Mouse (Mus musculus): Measurements from ENCODE around the gene 4632433K11Rik. TPM values are rescaled to one million over a fixed set of nuclear protein-coding genes. Genes with fewer than 3 reads are reported as not detected.
A peak's percentile ranks its signal among the peaks of the same experiment; 100 is the strongest.

Gene 4632433K11Rik
- not detected in 2 replicates for polyA plus RNA-seq (2012; rRNA removed)

DNA sequence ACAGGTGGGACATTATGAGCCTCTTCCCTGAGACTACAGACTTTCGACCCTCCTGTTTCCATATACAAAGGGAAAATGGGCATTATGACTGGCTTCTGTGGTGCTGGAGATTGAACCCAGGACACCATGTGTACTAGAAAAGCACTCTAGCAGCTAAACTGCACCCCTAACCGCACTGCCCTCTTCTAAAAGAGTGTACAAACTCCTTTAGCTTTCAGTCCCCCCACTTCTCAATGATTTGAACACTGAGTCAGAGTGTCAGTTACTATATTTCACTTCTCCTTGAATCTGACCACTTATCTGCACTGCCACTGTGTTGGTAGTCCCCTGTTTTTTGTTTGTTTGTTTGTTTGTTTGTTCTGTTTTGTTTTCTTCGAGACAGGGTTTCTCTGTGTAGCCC is at the start of gene 4632433K11Rik:
4632433K11Rik (plus strand) TSS at position 301 of the 400 bp plus-strand sequence.
- Histone ChIP-seq H3K4me1 (replicated peaks; ENCODE audit: control insufficient read depth, insufficient read depth, low read length) (peaks cover 2% of the 10 kb centered on the region), H3K27ac (ENCODE audit: control insufficient read depth, insufficient read depth, low read length) (no peak within 1 kb of the TSS), H3K36me3 (ENCODE audit: control insufficient read depth, insufficient read depth, low read length) (peaks cover 40% of the 10 kb centered on the region), H3K27me3 (ENCODE audit: control insufficient read depth, insufficient read depth, low read length) (no peaks in the 10 kb centered on the region), H3K4me3 (ENCODE audit: control insufficient read depth, insufficient read depth, low read length) (no peak within 1 kb of the TSS)
- DNase-seq, result no peak
- WGBS, result 97% methylated on average over 3 of the region's 3 CpGs
- TF ChIP-seq POLR2A (IDR thresholded peaks at IDR 0.05; ENCODE audit: control insufficient read depth, extremely low read depth, insufficient read depth, low read length, poor library complexity) (no peak), CTCF (IDR thresholded peaks at IDR 0.05; ENCODE audit: borderline replicate concordance, control insufficient read depth, extremely low read depth, insufficient read depth, low read length, poor library complexity) (no peak)

GRCm38 (mm10) chr7:4988250-4988649 is 45.7 kb upstream of the 4632433K11Rik start:
- H3K27ac ChIP-seq (ENCODE audit: control insufficient read depth, insufficient read depth, low read length), result no peak overlapping the region
- H3K4me3 ChIP-seq (ENCODE audit: control insufficient read depth, insufficient read depth, low read length), result no peak overlapping the region
- no peaks in the 10 kb centered on the region for H3K4me1 ChIP-seq (replicated peaks; ENCODE audit: control insufficient read depth, insufficient read depth, low read length)
- no peak for TF ChIP-seq CTCF (IDR thresholded peaks at IDR 0.05; ENCODE audit: borderline replicate concordance, control insufficient read depth, extremely low read depth, insufficient read depth, low read length, poor library complexity)
- no peak for TF ChIP-seq POLR2A (IDR thresholded peaks at IDR 0.05; ENCODE audit: control insufficient read depth, extremely low read depth, insufficient read depth, low read length, poor library complexity)
- 56% methylated on average over 2 of the region's 2 CpGs for WGBS
- H3K27me3 ChIP-seq (ENCODE audit: control insufficient read depth, insufficient read depth, low read length), result no peaks in the 10 kb centered on the region
- DNase-seq, result no peak
- no peaks in the 10 kb centered on the region for H3K36me3 ChIP-seq (ENCODE audit: control insufficient read depth, insufficient read depth, low read length)

DNA sequence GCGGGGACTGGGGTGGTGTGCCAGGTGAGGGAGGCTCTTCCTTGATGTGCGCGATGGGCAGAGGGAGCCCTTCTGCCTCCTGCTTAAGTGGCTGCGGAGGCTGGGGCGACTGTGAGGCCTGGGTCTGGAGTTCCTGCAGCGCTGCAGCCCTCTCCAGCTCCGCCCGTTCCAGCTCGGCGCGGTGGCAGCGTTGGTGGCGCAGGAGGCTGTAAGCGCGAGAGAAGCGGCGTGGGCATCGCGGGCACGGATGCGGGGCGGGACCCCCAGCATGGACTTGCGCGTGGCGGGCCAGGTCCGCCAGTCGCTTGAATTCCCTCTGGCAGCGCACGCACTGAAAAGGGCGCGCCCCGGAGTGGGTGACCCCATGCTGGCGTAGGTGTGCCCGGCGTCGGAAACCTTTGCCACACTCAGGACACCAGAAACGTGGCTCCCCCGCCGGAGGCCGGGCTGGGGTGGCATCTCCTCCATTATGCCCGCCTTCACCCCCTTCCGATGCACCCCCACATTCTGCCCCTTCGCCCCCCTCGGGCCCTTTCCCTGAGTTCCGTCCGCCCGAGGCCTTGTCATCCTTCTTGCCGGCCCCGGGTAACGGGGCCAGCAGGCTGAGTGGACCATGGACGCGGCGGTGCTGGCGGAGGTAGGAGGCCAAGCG is 40.4 kb upstream of the 4632433K11Rik start:
- WGBS, result 97% methylated on average over 55 of the region's 55 CpGs
- Histone ChIP-seq H3K4me1 (replicated peaks; ENCODE audit: control insufficient read depth, insufficient read depth, low read length) (peaks cover 18% of the 10 kb centered on the region), H3K4me3 (ENCODE audit: control insufficient read depth, insufficient read depth, low read length) (no peak overlapping the region), H3K27me3 (ENCODE audit: control insufficient read depth, insufficient read depth, low read length) (no peaks in the 10 kb centered on the region), H3K27ac (ENCODE audit: control insufficient read depth, insufficient read depth, low read length) (no peak overlapping the region), H3K36me3 (ENCODE audit: control insufficient read depth, insufficient read depth, low read length) (no peaks in the 10 kb centered on the region)
- no peak for DNase-seq
- no peak for TF ChIP-seq POLR2A (IDR thresholded peaks at IDR 0.05; ENCODE audit: control insufficient read depth, extremely low read depth, insufficient read depth, low read length, poor library complexity)
- TF ChIP-seq CTCF (IDR thresholded peaks at IDR 0.05; ENCODE audit: borderline replicate concordance, control insufficient read depth, extremely low read depth, insufficient read depth, low read length, poor library complexity), result no peak

GRCm38 (mm10) chr7:4993999-4994788 is 39.7 kb upstream of the 4632433K11Rik start:
- Histone ChIP-seq H3K36me3 (ENCODE audit: control insufficient read depth, insufficient read depth, low read length) (no peaks in the 10 kb centered on the region), H3K27ac (ENCODE audit: control insufficient read depth, insufficient read depth, low read length) (no peak overlapping the region), H3K4me1 (replicated peaks; ENCODE audit: control insufficient read depth, insufficient read depth, low read length) (peaks cover 18% of the 10 kb centered on the region), H3K27me3 (ENCODE audit: control insufficient read depth, insufficient read depth, low read length) (no peaks in the 10 kb centered on the region), H3K4me3 (ENCODE audit: control insufficient read depth, insufficient read depth, low read length) (no peak overlapping the region)
- TF ChIP-seq POLR2A (IDR thresholded peaks at IDR 0.05; ENCODE audit: control insufficient read depth, extremely low read depth, insufficient read depth, low read length, poor library complexity) (no peak), CTCF (IDR thresholded peaks at IDR 0.05; ENCODE audit: borderline replicate concordance, control insufficient read depth, extremely low read depth, insufficient read depth, low read length, poor library complexity) (no peak)
- WGBS, result 93% methylated on average over 59 of the region's 59 CpGs
- DNase-seq, result no peak

DNA sequence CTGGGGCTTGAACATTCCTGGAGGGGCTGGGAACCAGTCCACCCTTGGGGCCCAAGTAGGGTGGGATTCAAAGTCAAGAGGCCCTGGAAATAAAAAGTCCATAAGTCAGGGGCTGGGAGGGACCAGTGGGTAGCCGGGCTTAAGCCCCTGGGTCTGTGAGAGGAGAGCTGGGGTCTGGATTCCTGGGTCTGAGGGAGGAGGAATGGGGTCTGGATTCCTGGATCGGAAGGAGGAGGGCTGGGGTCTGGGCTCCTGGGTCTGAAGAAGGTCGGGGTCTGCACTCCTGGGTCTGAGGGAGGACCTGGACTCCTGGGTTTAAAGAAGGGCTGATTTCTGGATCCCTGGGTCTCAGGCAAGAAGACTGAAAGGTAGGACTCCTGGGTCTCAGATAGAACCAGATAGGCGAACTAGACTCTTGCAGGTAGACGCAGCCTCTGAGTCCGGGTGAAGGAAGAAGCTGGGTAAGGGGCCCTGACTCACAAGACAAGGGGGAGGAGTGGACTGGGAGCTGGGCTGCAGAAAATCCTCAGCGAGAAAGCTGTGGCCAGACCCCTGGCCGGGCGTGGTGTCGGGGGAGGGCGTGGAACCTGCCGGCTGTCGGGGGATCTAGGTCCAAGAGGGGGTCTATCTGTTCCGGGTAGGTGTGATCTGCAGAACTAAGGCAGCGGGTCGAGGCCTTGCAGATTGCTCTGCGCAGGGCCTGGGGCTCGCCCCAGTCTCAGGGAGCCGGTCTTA is 38.5 kb upstream of the 4632433K11Rik start:
- H3K27me3 ChIP-seq (ENCODE audit: control insufficient read depth, insufficient read depth, low read length), result no peaks in the 10 kb centered on the region
- TF ChIP-seq CTCF (IDR thresholded peaks at IDR 0.05; ENCODE audit: borderline replicate concordance, control insufficient read depth, extremely low read depth, insufficient read depth, low read length, poor library complexity), result no peak
- peak overlapping the region; percentile 90 for H3K4me3 ChIP-seq (ENCODE audit: control insufficient read depth, insufficient read depth, low read length)
- H3K36me3 ChIP-seq (ENCODE audit: control insufficient read depth, insufficient read depth, low read length), result no peaks in the 10 kb centered on the region
- peaks cover 18% of the 10 kb centered on the region for H3K4me1 ChIP-seq (replicated peaks; ENCODE audit: control insufficient read depth, insufficient read depth, low read length)
- DNase-seq, result peak; percentile 7
- H3K27ac ChIP-seq (ENCODE audit: control insufficient read depth, insufficient read depth, low read length), result no peak overlapping the region
- WGBS, result 12% methylated on average over 19 of the region's 19 CpGs

All from thymus, adult 2 months (tissue).